16 mouse cellular contexts compared by ENCODE assay signal in the genomic region with DNA sequence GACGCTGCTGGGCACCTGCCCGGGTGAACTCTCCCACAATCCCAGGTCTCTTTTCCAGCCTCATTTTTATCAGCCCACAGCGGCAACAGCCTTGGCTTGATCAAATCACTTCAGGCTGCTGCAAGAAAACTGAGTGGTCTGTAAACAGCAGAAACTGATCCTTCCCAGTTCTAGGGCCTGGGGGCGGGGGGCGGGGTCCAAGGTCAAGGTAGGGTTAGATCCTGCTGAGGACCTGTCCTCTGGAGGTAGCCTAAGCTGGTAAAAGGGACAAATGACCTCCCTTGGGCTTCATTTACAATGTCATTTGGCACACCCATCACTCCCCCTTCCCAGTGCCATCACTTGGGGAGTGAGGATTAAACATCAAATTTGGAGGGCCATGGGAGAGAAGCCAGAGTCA.
"Had no signal": no experiment of that assay in that cellular context is flagged by ENCODE, and none has a peak within 500 bp of the region (broad histone marks: within the 10 kb centered on the region; RNA-seq: fewer than 3 reads in every experiment).

No protein-coding gene starts in this region.

- ATAC-seq: intestine, embryonic 16.5 days; midbrain, embryonic 13.5 days had no signal

- H3K4me3 ChIP-seq: layer of hippocampus, adult 2 months; limb, embryonic 12.5 days; limb, embryonic 15.5 days; liver, embryonic 13.5 days; midbrain, embryonic 13.5 days had no signal

- H3K9me3 ChIP-seq: limb, embryonic 15.5 days; midbrain, embryonic 13.5 days had no signal

- H3K4me2 ChIP-seq: limb, embryonic 12.5 days; limb, embryonic 15.5 days; liver, embryonic 13.5 days; lung, embryonic 14.5 days; midbrain, embryonic 13.5 days had no signal

- H3K27ac ChIP-seq: kidney, postnatal 0 days; layer of hippocampus, adult 2 months; limb, embryonic 12.5 days; limb, embryonic 15.5 days; liver, embryonic 13.5 days; midbrain, embryonic 13.5 days had no signal

- H3K36me3 ChIP-seq: limb, embryonic 12.5 days; limb, embryonic 15.5 days; liver, embryonic 13.5 days; midbrain, embryonic 13.5 days had no signal

- H3K9ac ChIP-seq: limb, embryonic 12.5 days; limb, embryonic 15.5 days; liver, embryonic 13.5 days; lung, embryonic 14.5 days; midbrain, embryonic 13.5 days had no signal

- H3K27me3 ChIP-seq: limb, embryonic 15.5 days; liver, embryonic 13.5 days; midbrain, embryonic 13.5 days had no signal

- DNase-seq: kidney, adult 2 months; kidney, postnatal 25 days; layer of hippocampus, adult 9-11 months; liver, embryonic 13.5 days; lung, embryonic 14.5 days; lung, postnatal 10 days; lung, postnatal 36 days; thymus, adult 2 months; thymus, postnatal 14 days; thymus, postnatal 4 days had no signal

- H3K4me1 ChIP-seq: midbrain, embryonic 13.5 days had no signal
